Mouse (Mus musculus): Measurements from ENCODE around the gene Hoxa2. TPM values are rescaled to one million over a fixed set of nuclear protein-coding genes. Genes with fewer than 3 reads are reported as not detected.
A peak's percentile ranks its signal among the peaks of the same experiment; 100 is the strongest.

Gene Hoxa2
- 0.29 and 0.37 TPM in 2 replicates for polyA plus RNA-seq (2015; fragmentation: Nextera tagmentation; extraction: Ambion mirVana)

GRCm38 (mm10) chr6:52164626-52165440, at the start of gene Hoxa2:
Gene Hoxa2, minus strand, starts transcription at chr6:52164831.
- Histone ChIP-seq H3K9me3 (replicated peaks) (no peaks in the 10 kb centered on the region), H3K27ac (replicated peaks) (peak within 1 kb of the TSS; percentile 45; the same call in 1 of the 2 replicates), H3K36me3 (replicated peaks) (no peaks in the 10 kb centered on the region), H3K4me1 (replicated peaks) (no peaks in the 10 kb centered on the region; the same call in 1 of the 2 replicates), H3K4me2 (peak within 1 kb of the TSS; percentile 39), H3K4me3 (replicated peaks) (peak within 1 kb of the TSS; percentile 29; the same call in 1 of the 2 replicates), H3K9ac (no peak within 1 kb of the TSS), H3K27me3 (peaks cover 98% of the 10 kb centered on the region)
- 1% methylated on average over 25 of the region's 25 CpGs for WGBS (ENCODE audit: insufficient replicate concordance)
- ATAC-seq (ENCODE audit: insufficient read depth): no peak

- no peaks in the 10 kb centered on the region for H3K9me3 ChIP-seq (replicated peaks)
- H3K4me3 ChIP-seq (replicated peaks): no peak overlapping the region
- no peaks in the 10 kb centered on the region for H3K36me3 ChIP-seq (replicated peaks)
- peaks cover 16% of the 10 kb centered on the region; the same call in 1 of the 2 replicates for H3K4me1 ChIP-seq (replicated peaks)
- WGBS (ENCODE audit: insufficient replicate concordance): 38% methylated on average over 5 of the region's 5 CpGs
- no peak overlapping the region for H3K4me2 ChIP-seq
- H3K27ac ChIP-seq (replicated peaks): no peak overlapping the region
- ATAC-seq (ENCODE audit: insufficient read depth): no peak
- no peak overlapping the region for H3K9ac ChIP-seq
- peaks cover 100% of the 10 kb centered on the region for H3K27me3 ChIP-seq
Measured at GRCm38 (mm10) chr6:52214271-52214670, 49.6 kb upstream of the Hoxa2 start.

GRCm38 (mm10) chr6:52213119-52213986, 48.7 kb upstream of the Hoxa2 start, which contains the start of the genes Hoxa3 and Gm28308:
Gene Hoxa3, minus strand, starts transcription at chr6:52213336.
Gene Gm28308, minus strand, starts transcription at chr6:52213339.
- H3K9me3 ChIP-seq (replicated peaks): no peaks in the 10 kb centered on the region
- WGBS (ENCODE audit: insufficient replicate concordance): 4% methylated on average over 38 of the region's 38 CpGs
- H3K27ac ChIP-seq (replicated peaks): no peak within 1 kb of the TSS
- peak within 1 kb of the TSS; percentile 46 for H3K4me2 ChIP-seq
- H3K4me1 ChIP-seq (replicated peaks): peaks cover 17% of the 10 kb centered on the region; the same call in 1 of the 2 replicates
- no peaks in the 10 kb centered on the region for H3K36me3 ChIP-seq (replicated peaks)
- H3K4me3 ChIP-seq (replicated peaks): peak within 1 kb of the TSS; percentile 37
- no peak for ATAC-seq (ENCODE audit: insufficient read depth)
- H3K27me3 ChIP-seq: peaks cover 100% of the 10 kb centered on the region
- no peak within 1 kb of the TSS for H3K9ac ChIP-seq

- WGBS (ENCODE audit: insufficient replicate concordance): 1% methylated on average over 22 of the region's 22 CpGs
- no peak overlapping the region for H3K9ac ChIP-seq
- no peaks in the 10 kb centered on the region for H3K9me3 ChIP-seq (replicated peaks)
- ATAC-seq (ENCODE audit: insufficient read depth): no peak
- H3K4me1 ChIP-seq (replicated peaks): peaks cover 20% of the 10 kb centered on the region; the same call in 1 of the 2 replicates
- peak overlapping the region; percentile 46 for H3K4me2 ChIP-seq
- peak overlapping the region; percentile 37 for H3K4me3 ChIP-seq (replicated peaks)
- H3K36me3 ChIP-seq (replicated peaks): no peaks in the 10 kb centered on the region
- peaks cover 100% of the 10 kb centered on the region for H3K27me3 ChIP-seq
- H3K27ac ChIP-seq (replicated peaks): no peak overlapping the region
Measured at GRCm38 (mm10) chr6:52212556-52213118, 48.0 kb upstream of the Hoxa2 start.

- 0 out of 2 replicates have a peak overlapping the region, but pooled peaks have one; percentile 2 for H3K4me3 ChIP-seq (replicated peaks)
- H3K36me3 ChIP-seq (replicated peaks): no peaks in the 10 kb centered on the region
- H3K4me1 ChIP-seq (replicated peaks): peaks cover 15% of the 10 kb centered on the region; the same call in 1 of the 2 replicates
- H3K27me3 ChIP-seq: peaks cover 100% of the 10 kb centered on the region
- WGBS (ENCODE audit: insufficient replicate concordance): 2% methylated on average over 13 of the region's 13 CpGs
- H3K4me2 ChIP-seq: peak overlapping the region; percentile 46; the same call in 1 of the 2 replicates
- ATAC-seq (ENCODE audit: insufficient read depth): no peak
- no peaks in the 10 kb centered on the region for H3K9me3 ChIP-seq (replicated peaks)
- no peak overlapping the region for H3K27ac ChIP-seq (replicated peaks)
- H3K9ac ChIP-seq: no peak overlapping the region
Measured at GRCm38 (mm10) chr6:52211961-52212360, 47.3 kb upstream of the Hoxa2 start.

GRCm38 (mm10) chr6:52211170-52211935, 46.7 kb upstream of the Hoxa2 start:
- no peak overlapping the region for H3K27ac ChIP-seq (replicated peaks)

GRCm38 (mm10) chr6:52209685-52210046, 45.0 kb upstream of the Hoxa2 start:
- no peaks in the 10 kb centered on the region for H3K9me3 ChIP-seq (replicated peaks)
- H3K36me3 ChIP-seq (replicated peaks): no peaks in the 10 kb centered on the region
- ATAC-seq (ENCODE audit: insufficient read depth): no peak
- H3K27me3 ChIP-seq: peaks cover 100% of the 10 kb centered on the region
- H3K4me2 ChIP-seq: no peak overlapping the region
- H3K4me1 ChIP-seq (replicated peaks): peaks cover 12% of the 10 kb centered on the region; the same call in 1 of the 2 replicates
- H3K4me3 ChIP-seq (replicated peaks): no peak overlapping the region
- H3K9ac ChIP-seq: no peak overlapping the region
- 24% methylated on average over 12 of the region's 12 CpGs for WGBS (ENCODE audit: insufficient replicate concordance)
- no peak overlapping the region for H3K27ac ChIP-seq (replicated peaks)

More at GRCm38 (mm10) chr6:52211170-52211935, 46.7 kb upstream of the Hoxa2 start:
- Histone ChIP-seq H3K36me3 (replicated peaks) (no peaks in the 10 kb centered on the region), H3K9ac (no peak overlapping the region), H3K4me2 (peak overlapping the region; percentile 46; the same call in 1 of the 2 replicates), H3K9me3 (replicated peaks) (no peaks in the 10 kb centered on the region), H3K4me3 (replicated peaks) (no peak overlapping the region), H3K27me3 (peaks cover 100% of the 10 kb centered on the region), H3K4me1 (replicated peaks) (0 out of 2 replicates have a peak, but pooled peaks cover 12% of the 10 kb centered on the region)
- WGBS (ENCODE audit: insufficient replicate concordance): 2% methylated on average over 37 of the region's 37 CpGs
- no peak for ATAC-seq (ENCODE audit: insufficient read depth)

GRCm38 (mm10) chr6:52208868-52209684, 44.4 kb upstream of the Hoxa2 start:
- 12% methylated on average over 18 of the region's 18 CpGs for WGBS (ENCODE audit: insufficient replicate concordance)
- peaks cover 100% of the 10 kb centered on the region for H3K27me3 ChIP-seq
- H3K4me3 ChIP-seq (replicated peaks): peak overlapping the region; percentile 8; the same call in 1 of the 2 replicates
- H3K36me3 ChIP-seq (replicated peaks): no peaks in the 10 kb centered on the region
- no peak overlapping the region for H3K9ac ChIP-seq
- no peak overlapping the region for H3K27ac ChIP-seq (replicated peaks)
- peaks cover 12% of the 10 kb centered on the region for H3K4me1 ChIP-seq (replicated peaks)
- ATAC-seq (ENCODE audit: insufficient read depth): no peak
- H3K4me2 ChIP-seq: peak overlapping the region; percentile 29
- H3K9me3 ChIP-seq (replicated peaks): no peaks in the 10 kb centered on the region

GRCm38 (mm10) chr6:52208072-52208867, 43.6 kb upstream of the Hoxa2 start, which contains the start of gene Hoxa6:
Gene Hoxa6, minus strand, starts transcription at chr6:52208722.
- Histone ChIP-seq H3K36me3 (replicated peaks) (no peaks in the 10 kb centered on the region), H3K4me2 (peak within 1 kb of the TSS; percentile 29), H3K9ac (no peak within 1 kb of the TSS), H3K9me3 (replicated peaks) (no peaks in the 10 kb centered on the region), H3K4me1 (replicated peaks) (peaks cover 12% of the 10 kb centered on the region), H3K4me3 (replicated peaks) (peak within 1 kb of the TSS; percentile 8; the same call in 1 of the 2 replicates), H3K27ac (replicated peaks) (no peak within 1 kb of the TSS), H3K27me3 (peaks cover 100% of the 10 kb centered on the region)
- 6% methylated on average over 47 of the region's 47 CpGs for WGBS (ENCODE audit: insufficient replicate concordance)
- ATAC-seq (ENCODE audit: insufficient read depth): no peak
